Mouse (Mus musculus) lung, adult 2 months (tissue): ENCODE results near the gene Zfp541.
A peak's percentile ranks its signal among the peaks of the same experiment; 100 is the strongest.

Experiments
- CTCF ChIP-seq: fragments of 200-500 bp; IDR thresholded peaks from 2 replicates; pipeline ENCODE4 v1.5.1; 2011; ENCODE audit warnings: mild to moderate bottlenecking, low read length, control low read depth; ENCODE audit not compliant: insufficient read depth
- POLR2A ChIP-seq: fragments of 200-500 bp; IDR thresholded peaks from 2 replicates; pipeline ENCODE4 v1.6.1; 2011; ENCODE audit warnings: low read depth, mild to moderate bottlenecking, control low read depth, low read length, borderline replicate concordance; ENCODE audit errors: extremely low read depth

DNA sequence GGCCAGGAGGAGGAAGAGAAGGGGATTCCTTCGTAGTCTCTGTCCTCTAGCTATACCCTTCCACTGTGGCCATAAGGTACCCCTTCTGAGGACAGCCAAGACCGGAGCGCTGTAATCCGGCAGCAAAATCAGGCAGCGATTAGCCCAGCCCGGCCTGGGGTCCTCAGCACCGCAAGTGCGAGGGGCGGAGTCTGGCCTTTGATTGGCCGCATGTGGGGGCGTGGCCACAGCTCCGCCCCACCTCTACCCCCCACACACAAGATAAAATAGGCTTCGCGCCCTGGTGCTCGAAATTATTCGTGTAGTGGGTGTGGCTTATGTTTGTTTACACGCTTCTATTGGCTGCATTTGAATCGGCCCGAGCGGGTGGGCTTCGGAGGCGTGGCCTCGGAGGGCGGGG, 8.9 kb upstream of the Zfp541 start:
- no peak for TF ChIP-seq CTCF
- TF ChIP-seq POLR2A = peak; percentile 81; the same call in 1 of the 2 replicates
